Mouse (Mus musculus): Measurements from ENCODE around the gene Dhfr.
A peak's percentile ranks its signal among the peaks of the same experiment; 100 is the strongest.

Dhfr gene

DNA sequence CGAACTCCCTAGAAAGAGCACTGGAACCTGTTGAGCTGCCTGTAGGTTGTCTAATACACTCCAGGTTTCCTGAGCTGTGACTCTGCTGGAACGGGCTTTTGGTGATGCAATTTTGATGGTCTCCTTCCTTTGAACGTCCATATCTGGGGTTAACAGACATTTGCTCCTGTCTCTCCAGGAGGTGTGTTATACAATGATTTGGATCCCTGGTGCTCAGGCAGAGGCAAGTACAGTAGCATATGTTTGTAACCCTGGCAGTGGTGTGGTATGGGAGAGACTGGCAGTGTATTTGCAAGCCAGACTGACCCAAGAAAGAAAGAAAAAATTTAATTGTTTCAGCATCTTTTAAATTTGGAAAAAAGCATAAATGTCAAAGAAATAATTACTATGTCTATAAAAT lies 32.8 kb downstream of the Dhfr start:
- no peak for DNase-seq (ENCODE audit: low read depth, low spot score)

DNA sequence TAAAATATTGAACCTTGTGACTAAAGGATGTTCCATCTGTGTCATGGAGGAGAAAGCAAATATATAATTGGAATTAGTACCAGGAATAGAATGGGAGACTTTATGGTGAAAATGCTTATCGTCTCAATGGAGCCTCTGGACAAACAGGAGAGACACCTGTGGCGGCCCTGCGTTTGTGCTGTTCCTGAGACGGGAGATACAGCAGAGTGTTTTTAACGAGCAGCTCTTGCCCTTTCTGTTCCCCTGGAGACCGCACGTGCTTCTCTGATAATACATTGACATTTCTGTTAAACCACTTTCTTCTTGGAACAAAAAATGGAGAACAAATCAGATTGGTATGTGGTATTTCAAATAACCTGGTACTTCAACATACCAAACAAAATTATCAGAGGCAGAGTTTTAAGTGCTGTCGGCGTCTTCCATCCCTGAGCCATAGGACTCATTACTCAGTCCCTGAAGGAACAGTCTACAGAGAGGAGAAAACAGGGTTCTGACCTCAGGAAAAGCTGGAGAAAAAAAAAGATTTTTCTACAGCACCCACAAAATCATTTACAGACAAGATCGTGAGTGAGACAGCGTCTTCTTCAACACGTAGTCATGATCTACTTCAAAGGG lies 38.6 kb downstream of the Dhfr start:
- no peak for DNase-seq (ENCODE audit: low read depth, low spot score)

DNA sequence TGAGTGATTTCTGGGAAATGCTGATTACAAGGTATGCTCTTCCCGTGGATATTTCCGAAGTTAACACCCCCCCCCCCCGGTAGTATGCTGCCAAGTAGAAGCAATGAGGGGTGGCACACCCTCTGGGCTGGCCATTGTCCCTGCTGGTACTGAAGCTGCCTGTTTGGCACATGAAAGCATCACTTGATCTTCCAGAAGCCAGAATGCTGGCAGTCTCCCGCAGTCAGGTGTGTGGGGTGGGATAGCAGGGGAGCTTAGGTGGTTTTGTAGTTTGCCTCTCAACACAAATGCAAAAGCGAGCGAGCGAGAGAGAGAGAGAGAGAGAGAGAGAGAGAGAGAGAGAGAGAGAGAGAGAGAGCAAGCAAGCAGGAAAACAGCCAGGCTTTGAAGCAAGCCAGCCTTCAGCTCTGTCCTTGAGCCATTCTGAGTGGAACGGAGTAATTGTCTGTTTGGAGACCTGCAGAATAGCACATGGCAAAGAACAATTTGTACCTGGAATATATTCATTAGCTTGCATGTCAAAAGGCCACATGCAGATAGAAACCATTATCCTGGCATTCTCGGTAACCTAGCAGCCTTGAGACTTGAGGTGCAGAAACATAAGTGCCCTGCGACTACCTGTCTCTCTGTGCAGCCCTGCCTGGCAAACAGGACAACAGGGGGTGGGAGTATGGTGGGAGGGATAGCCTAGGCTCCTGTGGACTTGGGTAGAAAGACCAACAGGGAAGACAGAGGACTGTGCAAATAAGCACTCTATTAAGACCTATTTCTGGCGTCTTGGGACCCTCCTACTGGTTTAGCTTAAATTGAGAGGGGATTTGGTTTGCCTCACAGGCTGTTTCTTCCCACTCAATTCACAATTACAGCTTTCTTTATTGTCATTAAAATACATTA lies 44.2 kb downstream of the Dhfr start:
- DNase-seq (ENCODE audit: low read depth, low spot score), result no peak

DNA sequence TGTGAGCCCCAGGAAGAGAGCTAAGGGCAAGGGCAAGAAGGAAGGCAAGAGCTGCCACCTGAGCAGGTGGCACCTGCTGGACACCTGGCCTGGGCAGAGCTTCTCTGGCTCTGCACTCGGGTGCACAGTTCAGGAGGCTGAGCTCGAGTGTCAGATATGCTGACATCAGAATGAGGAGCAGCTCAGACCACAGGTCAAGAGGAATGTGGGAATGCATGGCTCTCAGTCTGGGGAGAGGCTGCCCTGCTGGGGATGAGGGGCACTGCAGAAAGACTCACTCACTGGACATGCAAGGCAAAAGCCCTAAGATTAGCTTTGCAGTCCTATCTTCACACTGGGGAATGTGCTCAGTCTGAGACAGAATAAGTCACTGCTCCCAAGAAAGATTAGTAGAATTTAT lies 47.5 kb downstream of the Dhfr start:
- DNase-seq (ENCODE audit: low read depth, low spot score), result no peak

DNA sequence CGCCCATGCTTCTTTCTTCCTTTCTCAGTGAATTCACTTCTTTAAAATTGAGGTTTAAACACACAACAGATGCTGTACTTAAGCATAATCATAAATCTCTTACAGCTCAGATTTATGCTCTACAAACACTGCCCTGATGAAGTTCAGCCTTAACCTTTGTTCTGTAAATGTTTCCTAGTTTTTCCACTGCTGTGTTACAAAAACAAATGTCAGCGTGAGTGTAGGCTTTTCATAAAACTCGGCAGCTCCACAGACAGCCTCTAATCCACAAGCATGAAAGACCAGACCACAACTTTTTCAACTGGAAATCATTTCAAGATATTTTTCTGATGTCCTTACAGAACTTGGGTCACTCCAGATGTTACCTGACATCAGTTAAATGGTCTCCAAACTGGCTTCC lies 49.0 kb downstream of the Dhfr start:
- DNase-seq (ENCODE audit: low read depth, low spot score), result no peak

DNA sequence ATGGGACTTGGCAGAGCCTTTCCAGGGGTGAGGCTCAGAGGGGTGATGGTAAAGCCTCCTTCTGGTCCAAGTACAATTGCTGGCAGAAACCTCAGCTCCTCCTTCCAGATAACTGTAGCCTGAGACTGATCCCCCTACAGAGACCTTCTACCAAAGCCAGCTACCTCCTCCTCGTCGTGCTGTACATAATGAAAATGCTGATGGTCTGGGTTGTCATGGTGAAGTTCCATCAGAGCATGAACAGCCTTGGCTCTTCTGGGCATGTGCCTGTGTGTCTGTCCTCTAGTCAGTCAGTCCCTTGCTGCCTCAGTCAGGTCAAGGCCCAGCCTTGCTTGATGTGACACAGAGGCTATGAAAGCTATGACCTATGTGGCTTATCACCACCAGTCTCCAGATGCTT lies 56.0 kb downstream of the Dhfr start:
- DNase-seq (ENCODE audit: low read depth, low spot score), result no peak

DNA sequence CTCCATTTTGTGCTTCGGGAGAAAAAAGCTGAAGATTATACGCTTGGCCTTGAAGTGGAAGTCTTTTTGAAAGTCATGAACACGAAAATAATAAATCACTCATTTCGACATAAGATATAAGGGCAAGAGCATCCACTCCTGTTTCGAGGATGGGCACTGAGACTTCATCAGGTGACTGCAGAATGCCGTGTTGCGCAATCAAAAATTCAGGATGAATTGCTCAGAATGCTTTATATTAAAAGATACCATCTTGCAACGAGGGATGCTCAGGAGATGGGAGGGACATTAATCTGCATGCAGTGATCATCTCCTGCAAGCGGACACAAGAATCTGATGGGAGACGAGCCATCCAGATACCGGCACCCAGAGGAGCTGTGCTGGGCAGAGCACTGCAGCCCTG lies 65.1 kb downstream of the Dhfr start:
- DNase-seq (ENCODE audit: low read depth, low spot score), result no peak

DNA sequence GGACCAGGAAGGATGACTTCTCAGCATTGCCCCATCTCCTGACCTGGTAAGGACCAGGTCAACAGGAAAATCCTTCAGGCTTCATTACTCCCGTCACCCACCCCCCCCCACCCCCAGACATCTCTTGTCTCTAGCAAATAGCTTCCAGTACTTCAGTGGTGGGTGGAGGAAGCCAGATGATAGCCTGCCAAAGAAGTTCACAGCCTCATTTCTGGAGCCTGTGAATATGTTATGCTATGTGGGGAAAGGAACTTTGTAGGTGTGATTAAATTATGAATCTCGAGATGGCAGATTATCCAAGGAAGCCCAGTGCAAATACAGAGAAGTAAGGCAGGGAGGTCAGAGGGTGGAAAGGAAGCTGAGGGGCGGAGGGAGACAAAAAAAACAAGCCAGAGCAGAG lies 69.2 kb downstream of the Dhfr start:
- DNase-seq (ENCODE audit: low read depth, low spot score), result no peak

DNA sequence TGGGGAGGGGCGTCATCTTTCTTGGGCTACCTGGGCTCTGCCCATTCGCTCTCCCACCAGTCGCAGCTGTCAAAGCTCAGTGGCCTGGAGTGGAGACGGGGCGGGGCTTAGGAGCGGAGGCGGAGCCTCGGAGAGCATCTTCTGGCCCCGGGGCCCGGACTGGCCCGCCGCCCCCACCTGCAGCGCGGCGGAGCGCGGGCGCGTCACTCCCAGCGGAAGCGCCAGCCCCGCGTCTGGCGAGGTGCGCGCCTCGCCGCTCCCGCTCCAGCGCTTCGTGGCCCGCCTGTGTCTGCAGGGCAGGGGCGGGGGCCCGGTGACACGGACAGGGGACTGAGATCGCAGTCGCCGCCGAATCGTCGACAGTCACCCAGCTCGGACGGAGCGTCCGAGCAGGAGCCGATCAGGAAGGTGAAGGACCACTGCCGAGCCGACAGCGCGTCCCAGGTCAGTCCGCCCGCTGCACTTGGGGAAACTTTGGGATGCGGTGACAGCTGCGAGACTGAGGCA lies 71.3 kb downstream of the Dhfr start, which contains the start of gene Ankrd34b:
Ankrd34b (plus strand) TSS at position 139 of the 507 bp plus-strand sequence.
- peak; percentile 82 for DNase-seq (ENCODE audit: low read depth, low spot score)

DNA sequence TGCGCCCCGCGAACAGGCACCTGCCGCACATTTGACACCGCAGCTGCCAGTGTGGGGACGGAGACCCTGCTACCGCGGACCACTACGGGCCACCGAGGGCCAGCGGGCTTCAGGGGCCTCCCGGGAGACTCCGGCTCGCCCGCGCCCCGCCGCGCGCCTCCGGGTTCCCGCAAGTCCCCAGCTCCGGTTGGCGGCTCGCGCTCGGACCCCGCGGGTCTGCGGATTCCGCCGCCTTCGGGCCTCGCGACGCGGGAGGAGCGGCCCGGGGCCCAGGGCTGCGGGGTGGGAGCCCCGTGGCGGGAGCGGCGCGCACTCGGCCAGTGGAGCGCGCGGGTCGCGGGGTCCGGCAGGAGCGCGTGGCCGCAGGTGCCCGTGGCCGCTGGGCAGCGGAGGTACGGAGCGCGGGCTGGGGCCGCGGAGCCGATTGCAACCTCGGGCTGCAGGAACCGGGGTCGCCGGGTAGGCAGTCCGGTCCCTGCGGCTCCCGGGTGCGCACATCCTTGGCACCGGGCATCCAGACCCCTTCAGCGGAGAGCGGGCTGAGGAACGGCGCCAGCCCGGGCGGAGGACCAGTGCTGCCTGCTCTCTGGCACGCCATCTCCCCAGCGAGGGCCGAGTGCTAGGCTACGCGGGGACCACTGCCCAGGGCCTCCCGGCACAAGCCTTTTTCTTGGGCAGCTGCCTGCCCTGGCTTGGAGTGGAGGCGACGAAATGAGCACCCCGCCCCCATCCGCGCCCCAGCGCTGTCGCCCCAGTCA lies 71.9 kb downstream of the Dhfr start:
- peak; percentile 45 for DNase-seq (ENCODE audit: low read depth, low spot score)

DNA sequence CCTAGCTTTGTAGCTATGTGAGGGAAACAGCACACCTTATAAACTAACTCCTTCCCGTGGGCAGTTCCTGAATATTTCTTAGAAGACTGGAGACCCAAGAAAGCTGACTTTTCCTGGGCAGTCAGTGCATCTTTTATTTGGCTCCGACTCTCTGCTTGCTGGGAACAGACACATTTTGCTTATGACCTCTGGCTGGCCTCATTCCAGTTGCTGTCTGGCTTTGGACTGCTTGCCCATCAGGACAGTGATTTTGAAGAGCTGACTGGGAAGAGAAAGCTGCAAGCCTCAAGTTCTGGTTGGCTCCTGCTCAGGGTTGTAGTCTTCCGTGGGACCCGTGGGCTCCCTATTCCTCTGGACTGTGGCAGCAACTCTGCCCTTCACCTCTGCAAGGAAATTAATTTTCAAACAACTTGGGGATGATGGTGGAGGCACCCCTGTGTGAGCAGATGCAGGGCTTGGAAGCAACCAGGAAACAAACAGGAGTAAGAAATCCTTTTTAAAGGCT lies 72.9 kb downstream of the Dhfr start:
- no peak for DNase-seq (ENCODE audit: low read depth, low spot score)
